Mouse (Mus musculus): Measurements from ENCODE around the gene Mocs2. TPM values are rescaled to one million over a fixed set of nuclear protein-coding genes. Genes with fewer than 3 reads are reported as not detected.
A peak's percentile ranks its signal among the peaks of the same experiment; 100 is the strongest.

The Mocs2 gene
- polyA plus RNA-seq, 1 experiment, result 2.3 TPM

DNA sequence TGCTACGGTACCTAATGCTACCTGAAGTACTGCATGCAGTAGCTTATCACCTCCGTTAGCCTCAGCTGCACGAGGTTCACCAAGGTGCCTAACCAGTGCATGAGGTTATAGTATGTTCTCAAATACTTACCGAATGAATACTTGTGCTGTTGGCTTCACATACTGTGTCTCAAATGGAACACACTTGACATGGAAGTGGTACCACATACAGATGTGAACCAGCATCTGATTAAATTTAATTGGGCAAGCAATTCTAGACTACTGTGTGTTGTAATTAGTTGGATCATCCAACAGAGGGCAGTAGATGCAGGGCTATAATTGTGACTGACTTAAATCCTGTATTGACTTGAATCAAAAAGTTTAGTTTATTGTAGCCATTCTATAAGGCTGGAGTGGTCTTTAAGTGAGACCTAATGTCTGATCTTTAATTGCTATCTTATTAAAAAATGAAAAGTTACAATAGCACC lies 13.4 kb downstream of the Mocs2 start:
- no peak overlapping the region for H3K4me3 ChIP-seq (replicated peaks)
- TF ChIP-seq FLI1 (IDR thresholded peaks at IDR 0.05; ENCODE audit: low read length) (no peak), GATA1 (IDR thresholded peaks at IDR 0.05; ENCODE audit: borderline replicate concordance, low read length) (no peak)
- peaks cover 26% of the 10 kb centered on the region for H3K4me1 ChIP-seq
- H3K9me3 ChIP-seq, result no peaks in the 10 kb centered on the region; the same call in 1 of the 2 replicates
- peaks cover 78% of the 10 kb centered on the region for H3K36me3 ChIP-seq (replicated peaks; ENCODE audit: low read length)
- H3K27me3 ChIP-seq (replicated peaks), result no peaks in the 10 kb centered on the region

DNA sequence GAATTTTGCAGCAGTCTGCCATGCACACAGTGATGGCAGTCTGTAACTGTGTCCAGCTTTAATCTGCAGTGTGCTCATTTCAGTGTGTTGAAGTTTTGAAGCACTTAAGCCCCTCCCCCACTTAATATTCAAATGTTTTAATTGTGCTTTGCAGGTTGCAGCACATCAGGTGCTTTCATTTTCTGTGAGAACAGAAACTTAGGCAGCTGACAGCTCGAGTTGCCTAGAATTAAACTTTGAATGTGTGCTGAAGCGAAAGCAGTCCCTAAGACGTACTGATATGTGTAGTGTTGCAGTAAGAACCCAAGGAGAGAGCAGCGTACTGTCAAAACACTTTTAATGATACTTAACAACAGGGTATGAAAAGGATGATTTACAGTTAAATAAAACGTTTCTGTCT lies 14.7 kb downstream of the Mocs2 start:
- no peaks in the 10 kb centered on the region for H3K27me3 ChIP-seq (replicated peaks)
- no peak overlapping the region for H3K4me3 ChIP-seq (replicated peaks)
- H3K9me3 ChIP-seq, result no peaks in the 10 kb centered on the region; the same call in 1 of the 2 replicates
- H3K4me1 ChIP-seq, result peaks cover 26% of the 10 kb centered on the region
- no peak for TF ChIP-seq FLI1 (IDR thresholded peaks at IDR 0.05; ENCODE audit: low read length)
- peaks cover 78% of the 10 kb centered on the region for H3K36me3 ChIP-seq (replicated peaks; ENCODE audit: low read length)

DNA sequence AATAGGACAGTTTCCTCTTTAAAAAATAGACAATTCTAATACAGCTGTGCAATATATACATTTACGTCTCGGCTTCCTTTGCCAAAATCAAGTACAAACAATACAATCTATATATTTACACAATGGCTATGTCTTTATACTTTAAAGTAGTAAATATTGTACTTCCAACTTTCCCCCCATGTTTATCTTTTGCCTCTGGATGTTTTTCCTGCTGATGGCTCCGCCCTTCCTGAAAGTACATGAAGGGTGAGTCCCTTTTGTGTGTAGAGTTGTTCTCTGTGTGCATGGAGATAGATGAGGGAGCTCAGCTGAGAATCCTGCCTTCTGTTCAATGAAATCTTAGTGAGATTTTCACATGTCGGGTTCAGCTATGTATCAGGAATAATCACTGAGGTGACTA lies 15.3 kb downstream of the Mocs2 start:
- Histone ChIP-seq H3K9me3 (no peaks in the 10 kb centered on the region; the same call in 1 of the 2 replicates), H3K4me3 (replicated peaks) (no peak overlapping the region)
- TF ChIP-seq FLI1 (IDR thresholded peaks at IDR 0.05; ENCODE audit: low read length), result no peak
- no peak for TF ChIP-seq GATA1 (IDR thresholded peaks at IDR 0.05; ENCODE audit: borderline replicate concordance, low read length)

DNA sequence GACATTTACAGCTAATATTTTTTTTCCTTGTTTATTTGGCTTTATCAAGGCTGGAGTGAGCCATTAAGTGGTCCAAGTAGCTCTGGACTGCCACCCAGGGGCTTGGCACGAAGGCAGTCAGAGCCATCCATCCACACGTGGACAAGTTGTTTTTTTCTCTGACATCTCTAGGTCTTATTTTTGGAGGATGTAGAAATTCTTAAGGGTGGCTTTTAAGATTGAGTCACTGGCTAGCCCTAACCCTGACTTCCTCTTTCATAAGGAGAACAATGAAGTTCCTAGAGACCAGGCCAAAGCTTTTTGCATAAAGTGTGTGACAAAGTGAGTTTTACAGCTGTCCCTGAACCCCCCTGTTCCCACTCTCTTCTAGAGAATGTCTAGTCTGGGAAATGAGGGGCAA lies 16.5 kb downstream of the Mocs2 start:
- H3K4me1 ChIP-seq, result peaks cover 26% of the 10 kb centered on the region
- no peaks in the 10 kb centered on the region for H3K9me3 ChIP-seq
- no peak overlapping the region for H3K4me3 ChIP-seq (replicated peaks)
- TF ChIP-seq FLI1 (IDR thresholded peaks at IDR 0.05; ENCODE audit: low read length) (no peak), GATA1 (IDR thresholded peaks at IDR 0.05; ENCODE audit: borderline replicate concordance, low read length) (no peak)
- H3K27me3 ChIP-seq (replicated peaks), result no peaks in the 10 kb centered on the region
- peaks cover 81% of the 10 kb centered on the region for H3K36me3 ChIP-seq (replicated peaks; ENCODE audit: low read length)

More for the DNA sequence above, 15.3 kb downstream of the Mocs2 start:
- no peaks in the 10 kb centered on the region for H3K27me3 ChIP-seq (replicated peaks)
- H3K36me3 ChIP-seq (replicated peaks; ENCODE audit: low read length), result peaks cover 78% of the 10 kb centered on the region
- H3K4me1 ChIP-seq, result peaks cover 26% of the 10 kb centered on the region

- peaks cover 26% of the 10 kb centered on the region for H3K4me1 ChIP-seq
- peaks cover 82% of the 10 kb centered on the region for H3K36me3 ChIP-seq (replicated peaks; ENCODE audit: low read length)
- TF ChIP-seq FLI1 (IDR thresholded peaks at IDR 0.05; ENCODE audit: low read length) (no peak), GATA1 (IDR thresholded peaks at IDR 0.05; ENCODE audit: borderline replicate concordance, low read length) (no peak)
- no peak overlapping the region for H3K4me3 ChIP-seq (replicated peaks)
- H3K27me3 ChIP-seq (replicated peaks), result no peaks in the 10 kb centered on the region
- H3K9me3 ChIP-seq, result no peaks in the 10 kb centered on the region
Measured at GRCm38 (mm10) chr13:114837061-114837460, 19.0 kb downstream of the Mocs2 start.

DNA sequence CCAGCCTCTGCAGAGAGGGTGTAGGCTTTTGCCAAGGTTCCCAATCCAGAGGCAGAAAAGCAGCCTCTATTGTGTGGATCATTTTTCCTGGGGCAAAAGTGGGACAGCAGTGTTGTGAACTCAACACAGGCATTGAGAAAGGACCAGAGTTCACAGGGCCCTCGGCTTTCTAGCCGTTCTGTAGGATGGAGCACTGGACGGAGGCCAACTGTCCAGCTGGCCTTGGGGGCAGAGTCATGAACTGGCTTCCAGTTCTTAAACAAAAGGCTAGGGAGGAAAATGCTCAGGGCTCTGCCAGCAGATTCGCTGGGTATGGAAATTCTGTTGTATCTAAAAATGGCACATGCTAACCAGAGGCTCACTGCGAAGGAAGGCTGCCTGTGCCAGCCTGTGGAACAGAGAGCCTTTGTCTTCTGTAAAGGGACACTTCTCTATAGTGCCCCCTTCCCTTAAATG lies 20.5 kb downstream of the Mocs2 start:
- no peaks in the 10 kb centered on the region for H3K9me3 ChIP-seq
- H3K36me3 ChIP-seq (replicated peaks; ENCODE audit: low read length), result peaks cover 88% of the 10 kb centered on the region
- no peaks in the 10 kb centered on the region for H3K27me3 ChIP-seq (replicated peaks)
- H3K4me3 ChIP-seq (replicated peaks), result no peak overlapping the region
- H3K4me1 ChIP-seq, result peaks cover 14% of the 10 kb centered on the region
- TF ChIP-seq GATA1 (IDR thresholded peaks at IDR 0.05; ENCODE audit: borderline replicate concordance, low read length), result no peak
- TF ChIP-seq FLI1 (IDR thresholded peaks at IDR 0.05; ENCODE audit: low read length), result no peak

DNA sequence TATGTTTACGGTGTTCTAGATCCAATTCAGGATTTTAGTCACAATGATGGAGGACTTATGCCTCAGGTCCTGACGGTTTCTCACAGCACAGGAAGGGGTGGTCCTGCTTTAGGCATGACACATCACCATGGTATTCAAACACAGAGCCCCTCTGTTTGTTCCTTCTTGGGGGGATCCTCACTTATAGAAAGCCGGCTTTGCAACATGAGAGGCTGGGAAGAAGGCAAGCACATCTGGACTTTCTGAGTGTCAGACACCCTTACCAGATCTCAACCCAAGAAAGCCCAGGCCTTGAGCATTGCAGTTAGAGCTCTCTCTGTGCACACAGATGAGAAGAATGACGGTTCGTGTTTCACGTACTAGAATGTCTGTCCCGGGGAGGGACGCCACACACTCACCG lies 21.1 kb downstream of the Mocs2 start:
- TF ChIP-seq GATA1 (IDR thresholded peaks at IDR 0.05; ENCODE audit: borderline replicate concordance, low read length) (no peak), FLI1 (IDR thresholded peaks at IDR 0.05; ENCODE audit: low read length) (no peak)
- Histone ChIP-seq H3K9me3 (no peaks in the 10 kb centered on the region), H3K36me3 (replicated peaks; ENCODE audit: low read length) (peaks cover 87% of the 10 kb centered on the region), H3K4me3 (replicated peaks) (no peak overlapping the region), H3K4me1 (peaks cover 9% of the 10 kb centered on the region), H3K27me3 (replicated peaks) (no peaks in the 10 kb centered on the region)

- H3K4me1 ChIP-seq, result peaks cover 6% of the 10 kb centered on the region
- no peak overlapping the region for H3K4me3 ChIP-seq (replicated peaks)
- H3K36me3 ChIP-seq (replicated peaks; ENCODE audit: low read length), result peaks cover 86% of the 10 kb centered on the region
- H3K27me3 ChIP-seq (replicated peaks), result no peaks in the 10 kb centered on the region
- TF ChIP-seq FLI1 (IDR thresholded peaks at IDR 0.05; ENCODE audit: low read length), result no peak
- TF ChIP-seq GATA1 (IDR thresholded peaks at IDR 0.05; ENCODE audit: borderline replicate concordance, low read length), result no peak
- no peaks in the 10 kb centered on the region for H3K9me3 ChIP-seq
Measured at GRCm38 (mm10) chr13:114840545-114840944, 22.5 kb downstream of the Mocs2 start.

DNA sequence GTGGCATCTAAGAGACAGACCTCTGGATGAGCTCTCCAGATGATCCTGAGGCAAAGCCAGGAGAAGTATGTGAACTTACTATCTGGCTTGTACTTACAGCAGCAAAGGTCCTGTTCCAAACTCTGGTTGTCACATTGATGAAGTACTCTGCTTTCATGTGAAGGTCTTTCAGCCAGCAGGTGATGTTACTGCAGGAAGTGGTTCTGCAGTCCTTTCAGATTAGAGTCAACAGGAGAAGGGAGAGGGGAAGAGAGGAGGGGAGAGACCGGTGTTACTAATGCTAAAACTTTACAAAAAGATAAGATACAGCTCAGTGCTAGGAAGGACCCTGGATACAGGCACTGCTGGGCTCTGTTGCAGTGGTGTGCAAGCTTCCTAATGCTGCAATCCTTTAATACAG lies 25.3 kb downstream of the Mocs2 start:
- H3K9me3 ChIP-seq, result no peaks in the 10 kb centered on the region
- H3K4me1 ChIP-seq, result peaks cover 16% of the 10 kb centered on the region
- TF ChIP-seq GATA1 (IDR thresholded peaks at IDR 0.05; ENCODE audit: borderline replicate concordance, low read length) (no peak), FLI1 (IDR thresholded peaks at IDR 0.05; ENCODE audit: low read length) (no peak)
- no peaks in the 10 kb centered on the region for H3K27me3 ChIP-seq (replicated peaks)
- H3K4me3 ChIP-seq (replicated peaks), result no peak overlapping the region
- H3K36me3 ChIP-seq (replicated peaks; ENCODE audit: low read length), result peaks cover 87% of the 10 kb centered on the region

DNA sequence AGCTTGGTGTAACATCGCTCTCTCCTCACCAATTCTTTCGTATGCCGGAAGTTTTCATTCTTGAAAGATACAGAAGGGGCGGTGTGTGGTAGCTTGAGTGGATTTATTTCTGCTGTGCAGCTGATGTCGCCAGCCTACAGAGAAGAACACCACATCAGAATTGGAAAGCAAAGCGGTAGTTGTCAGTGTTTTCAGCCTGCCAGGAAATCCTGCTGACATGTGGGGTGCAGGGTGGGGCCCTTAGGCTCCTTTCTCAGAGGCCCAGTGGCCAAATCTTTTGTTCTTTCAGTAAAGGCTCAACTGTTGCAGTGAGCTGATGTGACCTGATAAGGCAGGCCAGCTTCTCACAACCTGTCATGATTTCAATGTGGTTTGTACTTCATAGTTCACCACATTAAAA lies 27.8 kb downstream of the Mocs2 start:
- Histone ChIP-seq H3K4me3 (replicated peaks) (peak overlapping the region; percentile 10), H3K36me3 (replicated peaks; ENCODE audit: low read length) (peaks cover 78% of the 10 kb centered on the region), H3K4me1 (peaks cover 16% of the 10 kb centered on the region), H3K9me3 (no peaks in the 10 kb centered on the region), H3K27me3 (replicated peaks) (no peaks in the 10 kb centered on the region)
- no peak for TF ChIP-seq GATA1 (IDR thresholded peaks at IDR 0.05; ENCODE audit: borderline replicate concordance, low read length)
- TF ChIP-seq FLI1 (IDR thresholded peaks at IDR 0.05; ENCODE audit: low read length), result no peak

GRCm38 (mm10) chr13:114848945-114849344 lies 30.9 kb downstream of the Mocs2 start:
- H3K4me3 ChIP-seq (replicated peaks), result no peak overlapping the region
- no peaks in the 10 kb centered on the region for H3K27me3 ChIP-seq (replicated peaks)
- TF ChIP-seq FLI1 (IDR thresholded peaks at IDR 0.05; ENCODE audit: low read length) (no peak), GATA1 (IDR thresholded peaks at IDR 0.05; ENCODE audit: borderline replicate concordance, low read length) (no peak)

More at GRCm38 (mm10) chr13:114848945-114849344, 30.9 kb downstream of the Mocs2 start:
- Histone ChIP-seq H3K36me3 (replicated peaks; ENCODE audit: low read length) (peaks cover 70% of the 10 kb centered on the region), H3K4me1 (peaks cover 16% of the 10 kb centered on the region), H3K9me3 (no peaks in the 10 kb centered on the region)

Measured in megakaryocyte, embryonic 14.5 days (primary cell).